In the genomic region with DNA sequence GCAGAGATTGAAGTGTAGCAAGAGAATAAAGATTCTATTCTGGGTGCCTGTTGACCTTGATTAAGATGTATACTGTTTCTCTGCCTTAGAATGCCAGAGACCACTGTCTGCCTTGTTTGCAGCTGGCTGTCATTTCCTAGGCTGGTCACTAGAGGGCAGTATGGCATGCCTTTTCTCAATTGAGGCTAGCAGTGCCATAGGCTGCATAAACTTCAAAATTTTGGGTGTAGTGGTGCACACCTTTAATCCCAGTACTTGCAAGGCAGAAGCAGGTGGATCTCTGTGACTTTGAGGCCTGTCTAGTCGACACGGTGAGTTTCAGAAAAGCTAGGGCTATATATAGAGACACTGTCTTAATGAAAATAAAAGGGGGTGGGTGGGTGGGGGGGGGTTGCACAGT, we compare ENCODE assay signal across 9 mouse cellular contexts. TPM values are rescaled to one million over a fixed set of nuclear protein-coding genes. Genes with fewer than 3 reads are reported as not detected.
A peak's percentile ranks its signal among the peaks of the same experiment; 100 is the strongest.
DNase-seq lines count a peak whose midpoint lies in the region; ATAC-seq and TF ChIP-seq lines count a peak whose summit lies in the region.
"Had no signal": no experiment of that assay in that cellular context is flagged by ENCODE, and none has a peak within 500 bp of the region (broad histone marks: within the 10 kb centered on the region; RNA-seq: fewer than 3 reads in every experiment).

No protein-coding gene starts in this region.

- H3K9ac ChIP-seq in intestine, embryonic 14.5 days (ENCODE audit: low read length) = no peak overlapping the region
- H3K9ac ChIP-seq in intestine, embryonic 16.5 days (ENCODE audit: low read depth, low read length) = no peak overlapping the region
- no peak overlapping the region for H3K9ac ChIP-seq in ES-Bruce4 (ENCODE audit: low read depth, poor library complexity, severe bottlenecking)
- H3K9ac ChIP-seq in midbrain, embryonic 14.5 days (replicated peaks; ENCODE audit: low read length) = no peak overlapping the region
- H3K9ac ChIP-seq: embryonic facial prominence, embryonic 12.5 days had no signal

- H3K4me2 ChIP-seq in intestine, embryonic 14.5 days (ENCODE audit: low read length) = no peak overlapping the region
- H3K4me2 ChIP-seq in intestine, embryonic 16.5 days (ENCODE audit: low read depth, low read length) = no peak overlapping the region
- H3K4me2 ChIP-seq in midbrain, embryonic 14.5 days (ENCODE audit: low read length) = no peak overlapping the region
- H3K4me2 ChIP-seq: embryonic facial prominence, embryonic 12.5 days had no signal

- TF ChIP-seq POLR2A in ES-Bruce4 (IDR thresholded peaks at IDR 0.05; ENCODE audit: insufficient read depth, low read length) = no peak

- DNase-seq in intestine, embryonic 14.5 days (ENCODE audit: low spot score) = peak; percentile 68
- peak; percentile 61 for DNase-seq in cerebellum, adult 18-20 months
- peak; percentile 55 to 66 for DNase-seq in left cerebral cortex, adult 18-20 months (ENCODE audit: low spot score in 2 of 2)
- DNase-seq in midbrain, embryonic 14.5 days = peak; percentile 85
- DNase-seq in testis, postnatal 14 days (ENCODE audit: low spot score) = peak; percentile 38

- H3K36me3 ChIP-seq in intestine, embryonic 14.5 days (ENCODE audit: control insufficient read depth, insufficient read depth, low read length) = peaks cover 29% of the 10 kb centered on the region
- H3K36me3 ChIP-seq in intestine, embryonic 16.5 days (ENCODE audit: control insufficient read depth, insufficient read depth, low read length) = peaks cover 5% of the 10 kb centered on the region; the same call in 1 of the 2 replicates
- peaks cover 9% of the 10 kb centered on the region; the same call in 1 of the 2 replicates for H3K36me3 ChIP-seq in ES-Bruce4 (ENCODE audit: control insufficient read depth, insufficient read depth, low read length, poor library complexity, severe bottlenecking)
- H3K36me3 ChIP-seq in midbrain, embryonic 14.5 days (ENCODE audit: control insufficient read depth, insufficient read depth, low read length) = peaks cover 30% of the 10 kb centered on the region

- H3K4me3 ChIP-seq in intestine, embryonic 14.5 days (ENCODE audit: low read depth, low read length) = no peak overlapping the region
- H3K4me3 ChIP-seq in intestine, embryonic 16.5 days (ENCODE audit: low read length) = no peak overlapping the region
- H3K4me3 ChIP-seq in ES-Bruce4 (ENCODE audit: low read depth, low read length) = no peak overlapping the region
- H3K4me3 ChIP-seq in midbrain, embryonic 14.5 days (replicated peaks; ENCODE audit: low read depth, low read length) = no peak overlapping the region
- H3K4me3 ChIP-seq: embryonic facial prominence, embryonic 12.5 days had no signal

- TF ChIP-seq CTCF in ES-Bruce4 (IDR thresholded peaks at IDR 0.05; ENCODE audit: low read depth, low read length) = peak; percentile 86

- no peaks in the 10 kb centered on the region for H3K9me3 ChIP-seq in intestine, embryonic 14.5 days (ENCODE audit: control insufficient read depth, low read length)
- no peaks in the 10 kb centered on the region for H3K9me3 ChIP-seq in intestine, embryonic 16.5 days (ENCODE audit: control insufficient read depth, low read length)
- no peaks in the 10 kb centered on the region for H3K9me3 ChIP-seq in ES-Bruce4 (replicated peaks; ENCODE audit: control insufficient read depth, insufficient read depth, low read length, poor library complexity, severe bottlenecking)
- no peaks in the 10 kb centered on the region for H3K9me3 ChIP-seq in midbrain, embryonic 14.5 days (ENCODE audit: control insufficient read depth, low read length)
- H3K9me3 ChIP-seq: embryonic facial prominence, embryonic 12.5 days had no signal

- 12% methylated on average over 2 of the region's 2 CpGs for WGBS in intestine, embryonic 14.5 days
- 16% methylated on average over 2 of the region's 2 CpGs for WGBS in intestine, embryonic 16.5 days
- 6% methylated on average over 2 of the region's 2 CpGs for WGBS in midbrain, embryonic 14.5 days

- ATAC-seq in intestine, embryonic 14.5 days (replicated peaks; ENCODE audit: low FRiP score, low TSS enrichment, low read depth) = 0 out of 2 replicates have a peak, but pooled peaks have one; percentile 41
- ATAC-seq in intestine, embryonic 16.5 days = no peak
- peak; percentile 78 for ATAC-seq in frontal cortex, adult (ENCODE audit: low TSS enrichment)
- no peak for ATAC-seq in midbrain, embryonic 14.5 days (ENCODE audit: low FRiP score, low TSS enrichment)

- H3K4me1 ChIP-seq in intestine, embryonic 14.5 days (replicated peaks; ENCODE audit: control insufficient read depth, insufficient read depth, low read length) = no peaks in the 10 kb centered on the region
- no peaks in the 10 kb centered on the region for H3K4me1 ChIP-seq in intestine, embryonic 16.5 days (ENCODE audit: control insufficient read depth, insufficient read depth, low read length)
- H3K4me1 ChIP-seq in ES-Bruce4 (ENCODE audit: control insufficient read depth, insufficient read depth, low read length) = peaks cover 4% of the 10 kb centered on the region
- H3K4me1 ChIP-seq in midbrain, embryonic 14.5 days (ENCODE audit: control insufficient read depth, insufficient read depth, low read length) = no peaks in the 10 kb centered on the region
- H3K4me1 ChIP-seq: embryonic facial prominence, embryonic 12.5 days had no signal

- no peak overlapping the region for H3K27ac ChIP-seq in intestine, embryonic 14.5 days (ENCODE audit: low read depth)
- H3K27ac ChIP-seq in intestine, embryonic 16.5 days (ENCODE audit: low read length) = no peak overlapping the region
- no peak overlapping the region for H3K27ac ChIP-seq in ES-Bruce4 (ENCODE audit: insufficient read depth, low read length)
- H3K27ac ChIP-seq in midbrain, embryonic 14.5 days (replicated peaks; ENCODE audit: low read depth, low read length) = no peak overlapping the region
- H3K27ac ChIP-seq: embryonic facial prominence, embryonic 12.5 days had no signal

- H3K27me3 ChIP-seq in intestine, embryonic 14.5 days (replicated peaks; ENCODE audit: control insufficient read depth, insufficient read depth, low read length) = no peaks in the 10 kb centered on the region
- H3K27me3 ChIP-seq in intestine, embryonic 16.5 days (replicated peaks; ENCODE audit: control insufficient read depth, insufficient read depth, low read length) = no peaks in the 10 kb centered on the region
- no peaks in the 10 kb centered on the region for H3K27me3 ChIP-seq in ES-Bruce4 (ENCODE audit: control insufficient read depth, insufficient read depth, low read length, poor library complexity, severe bottlenecking)
- H3K27me3 ChIP-seq in midbrain, embryonic 14.5 days (ENCODE audit: control insufficient read depth, insufficient read depth, low read length) = no peaks in the 10 kb centered on the region
- H3K27me3 ChIP-seq: embryonic facial prominence, embryonic 12.5 days had no signal

- no peak for TF ChIP-seq EP300 in ES-Bruce4 (IDR thresholded peaks at IDR 0.05; ENCODE audit: insufficient read depth, low read depth, low read length)

RNA-seq across cellular contexts. Expression of a gene that starts 17.6 kb away (rescaled TPM):
- polyA plus RNA-seq in intestine, embryonic 14.5 days (2014; fragmentation: Nextera tagmentation; extraction: Ambion mirVana) = not detected in 2 replicates
- polyA plus RNA-seq in intestine, embryonic 16.5 days (2015; fragmentation: Nextera tagmentation; extraction: Ambion mirVana) = 0.11 TPM in 1 of 2 replicates, not detected in the other
- not detected in 2 replicates for polyA plus RNA-seq in ES-Bruce4 (2011; ENCODE audit: insufficient read depth, insufficient read length, low read depth, missing spikeins)
- not detected for total RNA-seq in left cerebral cortex, adult 18-20 months (2021)
- polyA plus RNA-seq in midbrain, embryonic 14.5 days (2014; fragmentation: Nextera tagmentation; extraction: Ambion mirVana) = not detected in 2 replicates
- polyA plus RNA-seq: embryonic facial prominence, embryonic 12.5 days had no signal

RNA-seq across cellular contexts. Expression of a gene that starts 19.3 kb away (rescaled TPM):
- polyA plus RNA-seq in intestine, embryonic 14.5 days (2014; fragmentation: Nextera tagmentation; extraction: Ambion mirVana) = 25.1 and 25.2 TPM in 2 replicates
- polyA plus RNA-seq in intestine, embryonic 16.5 days (2015; fragmentation: Nextera tagmentation; extraction: Ambion mirVana) = 17.0 and 19.4 TPM in 2 replicates
- polyA plus RNA-seq in ES-Bruce4 (2011; ENCODE audit: insufficient read depth, insufficient read length, low read depth, missing spikeins) = 26.4 and 28.5 TPM in 2 replicates
- 10 to 100 TPM; 11.2 to 12.0 TPM for total RNA-seq in left cerebral cortex, adult 18-20 months (2021)
- polyA plus RNA-seq in midbrain, embryonic 14.5 days (2014; fragmentation: Nextera tagmentation; extraction: Ambion mirVana) = 15.5 and 16.9 TPM in 2 replicates

RNA-seq across cellular contexts. Expression of a gene that starts 29.3 kb away (rescaled TPM):
- polyA plus RNA-seq in intestine, embryonic 14.5 days (2014; fragmentation: Nextera tagmentation; extraction: Ambion mirVana) = 68.3 and 70.2 TPM in 2 replicates
- 47.6 and 50.0 TPM in 2 replicates for polyA plus RNA-seq in intestine, embryonic 16.5 days (2015; fragmentation: Nextera tagmentation; extraction: Ambion mirVana)
- 69.0 and 69.1 TPM in 2 replicates for polyA plus RNA-seq in ES-Bruce4 (2011; ENCODE audit: insufficient read depth, insufficient read length, low read depth, missing spikeins)
- 10 to 100 TPM; 39.4 to 40.4 TPM for total RNA-seq in left cerebral cortex, adult 18-20 months (2021)
- 55.3 and 60.3 TPM in 2 replicates for polyA plus RNA-seq in midbrain, embryonic 14.5 days (2014; fragmentation: Nextera tagmentation; extraction: Ambion mirVana)

RNA-seq across cellular contexts. Expression of a gene that starts 33.7 kb away (rescaled TPM):
- polyA plus RNA-seq in intestine, embryonic 14.5 days (2014; fragmentation: Nextera tagmentation; extraction: Ambion mirVana) = not detected in 2 replicates
- polyA plus RNA-seq in intestine, embryonic 16.5 days (2015; fragmentation: Nextera tagmentation; extraction: Ambion mirVana) = 0.33 and 0.35 TPM in 2 replicates
- not detected in 2 replicates for polyA plus RNA-seq in ES-Bruce4 (2011; ENCODE audit: insufficient read depth, insufficient read length, low read depth, missing spikeins)
- not detected for total RNA-seq in left cerebral cortex, adult 18-20 months (2021)
- polyA plus RNA-seq in midbrain, embryonic 14.5 days (2014; fragmentation: Nextera tagmentation; extraction: Ambion mirVana) = not detected in 2 replicates
- polyA plus RNA-seq: embryonic facial prominence, embryonic 12.5 days had no signal

Comparison
In these comparisons a context has a peak if more than half of its experiments do, and no peak if none do; other contexts are left out.
1. ATAC-seq: peak in intestine, embryonic 14.5 days (single experiment) and frontal cortex, adult (single experiment); none in intestine, embryonic 16.5 days (single experiment) and midbrain, embryonic 14.5 days (single experiment).
2. Peak in every context shown above with its lines, with median percentiles within 50 percentile points of each other: DNase-seq.